Mouse (Mus musculus) forebrain, embryonic 13.5 days (tissue): ENCODE measurements at regions not wholly inside any gene's neighbourhood (a gene's known extent, or its start where the extent isn't known, plus 50 kb on each side); places are given as distances from the start of the nearest gene placed in this dataset.
A peak's percentile ranks its signal among the peaks of the same experiment; 100 is the strongest.
"Not testable (repeated sequence)": the region's sequence is repeated elsewhere in the genome, so short reads cannot be mapped to it uniquely, and the experiment has no call there.

ENCODE experiments used
- ATAC-seq: fragments of 200-750 bp; cut with Nextera tagmentation; 2 replicates; pipeline ENCODE4 v1.8.0; 2017
- H3K27ac ChIP-seq: fragments of 300-500 bp; sonication (generic); 2 replicates; pipeline ENCODE4 v1.5.1; 2015; ENCODE audit warnings: inconsistent platforms, mild to moderate bottlenecking, moderate library complexity
- H3K27me3 ChIP-seq: fragments of 300-500 bp; sonication (generic); 2 replicates; pipeline ENCODE4 v1.6.1; 2015; ENCODE audit warnings: mild to moderate bottlenecking, inconsistent platforms
- H3K36me3 ChIP-seq: fragments of 300-500 bp; sonication (generic); 2 replicates; pipeline ENCODE4 v1.6.1; 2015; ENCODE audit warnings: mild to moderate bottlenecking, inconsistent platforms; ENCODE audit not compliant: poor library complexity, severe bottlenecking
- H3K4me1 ChIP-seq: fragments of 300-500 bp; sonication (generic); 2 replicates; pipeline ENCODE4 v1.6.1; 2015; ENCODE audit warnings: inconsistent platforms
- H3K4me2 ChIP-seq: fragments of 300-500 bp; sonication (generic); 2 replicates; pipeline ENCODE4 v1.6.1; 2015; ENCODE audit warnings: inconsistent platforms, mild to moderate bottlenecking, moderate library complexity
- H3K4me3 ChIP-seq: fragments of 300-500 bp; sonication (generic); 2 replicates; pipeline ENCODE4 v1.5.1; 2015; ENCODE audit warnings: mild to moderate bottlenecking, inconsistent platforms
- H3K9ac ChIP-seq: fragments of 300-500 bp; sonication (generic); 2 replicates; pipeline ENCODE4 v1.6.1; 2015; ENCODE audit warnings: mild to moderate bottlenecking, inconsistent platforms
- H3K9me3 ChIP-seq: fragments of 300-500 bp; sonication (generic); replicated peaks from 2 replicates; pipeline ENCODE4 v1.6.1; 2016; ENCODE audit warnings: inconsistent platforms
- WGBS: fragments of 180-500 bp; shearing (Covaris S2); methylation state at CpG from one replicate; pipeline ENCODE4 v1.1.7; 2015; 5-methylcytosine and 5-hydroxymethylcytosine counted together

- H3K27me3 ChIP-seq: no peaks in the 10 kb centered on the region
- WGBS: 51% methylated on average over 2 of the region's 2 CpGs
- ATAC-seq: no peak
- no peaks in the 10 kb centered on the region for H3K9me3 ChIP-seq
- no peak overlapping the region for H3K27ac ChIP-seq
- H3K36me3 ChIP-seq: no peaks in the 10 kb centered on the region
- no peak overlapping the region for H3K4me3 ChIP-seq
- H3K9ac ChIP-seq: no peak overlapping the region
- H3K4me2 ChIP-seq: no peak overlapping the region
- H3K4me1 ChIP-seq: peaks cover 10% of the 10 kb centered on the region; the same call in 1 of the 2 replicates
Measured at GRCm38 (mm10) chr10:34667203-34667602, 184.0 kb downstream of the Frk start.

GRCm38 (mm10) chr10:34667735-34668439 lies 184.7 kb downstream of the Frk start:
- Histone ChIP-seq H3K27me3 (no peaks in the 10 kb centered on the region), H3K27ac (no peak overlapping the region), H3K4me3 (no peak overlapping the region), H3K36me3 (no peaks in the 10 kb centered on the region), H3K9ac (no peak overlapping the region), H3K4me2 (no peak overlapping the region), H3K4me1 (peaks cover 10% of the 10 kb centered on the region; the same call in 1 of the 2 replicates), H3K9me3 (no peaks in the 10 kb centered on the region)
- 66% methylated on average over 5 of the region's 5 CpGs for WGBS
- ATAC-seq: peak; percentile 22; the same call in 1 of the 2 replicates

DNA sequence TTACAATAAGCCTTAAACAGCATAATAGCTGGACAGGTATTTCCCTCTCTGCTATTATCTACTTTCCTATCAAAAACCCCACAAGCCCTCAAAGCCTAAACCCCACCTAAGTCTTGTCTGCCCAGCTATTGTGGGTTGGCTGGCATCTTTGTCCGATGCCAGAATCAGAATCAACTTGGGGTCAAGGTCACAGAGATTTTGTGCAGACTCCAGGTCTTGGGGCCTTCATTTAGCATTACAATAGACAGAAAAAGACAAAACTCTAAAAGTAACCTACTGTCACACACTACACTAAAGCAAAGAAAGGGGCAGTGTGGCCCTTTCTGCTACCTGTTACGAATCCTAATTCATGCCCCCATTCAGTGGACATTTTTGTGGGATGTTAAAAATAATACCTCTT lies 188.6 kb downstream of the Frk start:
- peaks cover 10% of the 10 kb centered on the region; the same call in 1 of the 2 replicates for H3K4me1 ChIP-seq
- H3K36me3 ChIP-seq: no peaks in the 10 kb centered on the region
- H3K9me3 ChIP-seq: no peaks in the 10 kb centered on the region
- H3K27ac ChIP-seq: no peak overlapping the region
- no peak for ATAC-seq
- no peak overlapping the region for H3K4me3 ChIP-seq
- no peak overlapping the region for H3K4me2 ChIP-seq
- no peak overlapping the region for H3K9ac ChIP-seq
- H3K27me3 ChIP-seq: no peaks in the 10 kb centered on the region
- 83% methylated on average over 2 of the region's 2 CpGs for WGBS

DNA sequence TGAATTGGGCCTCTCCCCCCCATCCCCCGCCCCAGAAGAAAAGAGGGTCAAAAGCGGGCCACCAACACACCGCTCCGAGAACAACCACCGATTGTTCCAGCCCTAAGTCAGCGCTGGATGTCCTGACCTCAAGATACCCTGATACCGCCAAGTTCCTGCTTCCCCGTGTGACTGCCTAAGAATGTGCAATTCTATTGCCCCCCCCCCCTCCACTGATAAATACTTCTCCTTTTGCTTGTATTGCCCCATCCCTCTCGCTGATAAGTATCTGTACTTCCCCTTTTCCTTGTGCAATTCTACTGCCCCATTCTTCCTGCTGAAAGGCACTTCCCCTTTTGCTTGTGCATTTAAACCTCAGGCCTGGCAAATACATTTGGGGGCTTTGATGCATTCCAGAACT lies 216.2 kb downstream of the Frk start:
- not testable (repeated sequence) for ATAC-seq, H3K4me1 ChIP-seq, H3K4me3 ChIP-seq, H3K36me3 ChIP-seq, H3K27me3 ChIP-seq, H3K27ac ChIP-seq, H3K9ac ChIP-seq, H3K4me2 ChIP-seq, H3K9me3 ChIP-seq
- 90% methylated on average over 8 of the region's 9 CpGs for WGBS

DNA sequence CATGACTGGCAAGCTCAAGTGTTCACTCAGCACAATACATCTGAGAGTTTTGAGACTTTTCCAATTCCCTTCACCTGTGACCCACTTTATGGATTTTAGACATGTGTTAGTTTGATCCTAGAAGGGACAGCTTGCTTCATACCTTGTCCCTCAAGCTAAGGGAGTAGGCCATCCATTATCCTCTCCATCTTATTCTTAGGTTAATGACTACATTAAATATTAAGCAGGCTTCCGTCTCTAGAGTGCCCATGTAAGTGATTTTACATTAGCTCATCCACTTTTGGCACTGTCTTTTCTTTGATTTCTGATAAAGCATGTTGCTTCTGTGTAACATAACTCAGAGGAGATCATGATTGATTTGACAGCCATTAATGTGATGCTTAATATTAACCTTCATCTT lies 218.8 kb downstream of the Frk start:
- no peak overlapping the region for H3K4me3 ChIP-seq
- H3K27me3 ChIP-seq: no peaks in the 10 kb centered on the region
- no peak overlapping the region for H3K9ac ChIP-seq
- WGBS: 96% methylated on average over 1 of the region's 1 CpGs
- H3K27ac ChIP-seq: no peak overlapping the region
- H3K9me3 ChIP-seq: no peaks in the 10 kb centered on the region
- no peak for ATAC-seq
- no peaks in the 10 kb centered on the region for H3K36me3 ChIP-seq
- no peak overlapping the region for H3K4me2 ChIP-seq
- no peaks in the 10 kb centered on the region for H3K4me1 ChIP-seq

GRCm38 (mm10) chr10:34705416-34705815 lies 222.2 kb downstream of the Frk start:
- H3K36me3 ChIP-seq: no peaks in the 10 kb centered on the region
- no peak overlapping the region for H3K27ac ChIP-seq
- H3K9me3 ChIP-seq: no peaks in the 10 kb centered on the region
- H3K4me2 ChIP-seq: no peak overlapping the region
- H3K4me3 ChIP-seq: no peak overlapping the region
- H3K9ac ChIP-seq: no peak overlapping the region
- no peaks in the 10 kb centered on the region for H3K4me1 ChIP-seq
- H3K27me3 ChIP-seq: no peaks in the 10 kb centered on the region
- no peak for ATAC-seq
- WGBS: 91% methylated on average over 12 of the region's 12 CpGs

DNA sequence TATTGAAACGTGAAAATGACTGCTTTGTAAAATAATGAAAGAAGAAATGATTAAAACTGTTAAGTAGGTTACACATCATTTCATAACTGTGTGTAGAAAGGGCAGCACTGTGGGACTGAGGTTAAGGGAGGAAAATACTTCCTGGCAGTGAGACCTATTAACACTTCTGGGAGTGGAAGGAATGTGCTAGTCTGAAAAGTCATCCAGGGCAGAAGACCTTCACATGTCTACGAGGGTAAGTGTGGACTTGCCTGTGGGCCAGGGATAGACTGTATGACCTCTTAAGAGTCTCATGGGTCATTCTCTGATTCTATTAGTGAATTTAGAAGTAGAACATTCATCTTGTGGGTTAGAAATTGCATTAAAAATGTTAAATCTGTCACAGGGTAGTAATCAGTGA lies 248.1 kb downstream of the Frk start:
- no peak for ATAC-seq

DNA sequence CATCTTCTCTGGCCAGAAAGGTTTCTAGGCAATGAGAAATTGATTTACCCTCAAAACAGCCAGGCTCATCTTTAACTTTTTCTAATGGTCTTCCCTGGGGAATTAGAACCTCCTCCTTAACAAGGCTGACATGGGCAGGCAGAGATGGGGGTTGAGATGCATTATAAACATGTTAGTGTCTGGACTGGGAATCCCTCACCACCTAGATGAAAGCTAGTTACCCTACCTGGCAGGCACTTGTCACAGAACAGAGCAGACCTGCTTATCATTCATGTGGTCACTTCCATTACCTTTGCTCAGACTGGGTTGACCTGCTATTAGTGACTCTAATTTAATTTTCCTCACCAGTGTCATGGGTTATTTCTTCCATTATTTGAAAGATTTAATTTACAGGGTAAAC lies 279.2 kb downstream of the Frk start:
- Histone ChIP-seq H3K27ac (no peak overlapping the region), H3K9ac (no peak overlapping the region), H3K27me3 (no peaks in the 10 kb centered on the region), H3K9me3 (no peaks in the 10 kb centered on the region), H3K4me3 (no peak overlapping the region), H3K36me3 (no peaks in the 10 kb centered on the region), H3K4me1 (no peaks in the 10 kb centered on the region), H3K4me2 (no peak overlapping the region)
- ATAC-seq: no peak

More for the DNA sequence above, 248.1 kb downstream of the Frk start:
- H3K4me1 ChIP-seq: no peaks in the 10 kb centered on the region
- H3K4me3 ChIP-seq: no peak overlapping the region
- no peak overlapping the region for H3K27ac ChIP-seq
- 77% methylated on average over 2 of the region's 2 CpGs for WGBS
- no peaks in the 10 kb centered on the region for H3K36me3 ChIP-seq
- no peaks in the 10 kb centered on the region for H3K27me3 ChIP-seq
- no peak overlapping the region for H3K4me2 ChIP-seq
- H3K9me3 ChIP-seq: no peaks in the 10 kb centered on the region
- H3K9ac ChIP-seq: no peak overlapping the region

- H3K4me3 ChIP-seq: no peak overlapping the region
- no peak overlapping the region for H3K9ac ChIP-seq
- H3K4me2 ChIP-seq: no peak overlapping the region
- no peaks in the 10 kb centered on the region for H3K27me3 ChIP-seq
- H3K36me3 ChIP-seq: no peaks in the 10 kb centered on the region
- H3K27ac ChIP-seq: no peak overlapping the region
- H3K9me3 ChIP-seq: no peaks in the 10 kb centered on the region
- ATAC-seq: no peak
- WGBS: 68% methylated on average over 2 of the region's 2 CpGs
- H3K4me1 ChIP-seq: no peaks in the 10 kb centered on the region
Measured at GRCm38 (mm10) chr10:34792099-34792498, 308.9 kb downstream of the Frk start.

DNA sequence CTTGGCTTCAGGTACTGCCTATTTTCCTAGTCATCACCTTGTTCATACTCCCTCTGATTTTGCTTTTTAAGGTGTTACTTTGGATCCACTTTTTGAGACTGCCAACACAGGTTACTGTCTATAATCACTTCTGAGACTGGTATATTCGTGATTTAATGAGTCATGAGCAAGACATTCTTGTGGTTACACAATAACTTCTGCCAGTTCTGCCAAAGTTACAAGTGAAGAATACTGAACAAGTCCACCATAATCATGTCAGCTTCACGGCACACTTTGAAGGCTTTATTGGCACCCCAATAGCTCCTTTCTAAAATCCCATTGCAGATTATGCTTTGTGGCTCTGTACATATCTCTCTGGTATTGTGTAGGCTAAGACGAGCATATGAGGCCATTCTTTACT lies 327.9 kb downstream of the Frk start:
- Histone ChIP-seq H3K4me2 (no peak overlapping the region), H3K4me1 (no peaks in the 10 kb centered on the region), H3K4me3 (no peak overlapping the region), H3K27me3 (no peaks in the 10 kb centered on the region), H3K27ac (no peak overlapping the region), H3K9ac (no peak overlapping the region), H3K9me3 (no peaks in the 10 kb centered on the region), H3K36me3 (no peaks in the 10 kb centered on the region)
- ATAC-seq: no peak
- WGBS: 82% methylated on average over 3 of the region's 3 CpGs

DNA sequence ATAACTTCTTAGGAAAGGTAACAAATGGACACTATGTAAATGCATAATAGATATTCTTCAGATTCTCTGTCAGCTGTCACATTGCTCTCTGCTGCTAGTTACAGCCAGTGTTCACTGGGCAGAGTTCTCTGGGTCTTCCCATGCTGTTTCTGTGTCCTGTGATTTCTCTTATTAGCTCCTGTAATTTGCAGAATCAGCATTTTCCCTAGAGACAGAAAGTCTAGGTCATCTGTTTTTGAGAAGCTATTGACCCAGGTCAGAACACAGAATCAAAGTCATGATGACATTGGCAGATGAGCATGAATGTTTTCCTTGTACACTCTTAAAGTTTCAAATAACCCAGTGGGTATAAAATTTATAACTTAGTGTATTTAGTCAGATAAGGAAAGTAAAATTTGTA lies 340.9 kb downstream of the Frk start:
- no peak overlapping the region for H3K27ac ChIP-seq
- H3K4me1 ChIP-seq: no peaks in the 10 kb centered on the region
- H3K4me2 ChIP-seq: no peak overlapping the region
- H3K4me3 ChIP-seq: no peak overlapping the region
- no peaks in the 10 kb centered on the region for H3K9me3 ChIP-seq
- ATAC-seq: no peak
- no peak overlapping the region for H3K9ac ChIP-seq
- H3K27me3 ChIP-seq: no peaks in the 10 kb centered on the region
- H3K36me3 ChIP-seq: no peaks in the 10 kb centered on the region

GRCm38 (mm10) chr10:34842015-34842504 lies 358.9 kb downstream of the Frk start:
- H3K9me3 ChIP-seq: no peaks in the 10 kb centered on the region; the same call in 1 of the 2 replicates
- no peak overlapping the region for H3K27ac ChIP-seq
- H3K36me3 ChIP-seq: no peaks in the 10 kb centered on the region
- WGBS: 86% methylated on average over 3 of the region's 3 CpGs
- H3K4me3 ChIP-seq: no peak overlapping the region
- H3K9ac ChIP-seq: no peak overlapping the region
- H3K4me1 ChIP-seq: no peaks in the 10 kb centered on the region
- H3K27me3 ChIP-seq: no peaks in the 10 kb centered on the region
- H3K4me2 ChIP-seq: no peak overlapping the region
- ATAC-seq: no peak; the same call in 1 of the 2 replicates

- Histone ChIP-seq H3K4me2 (no peak overlapping the region), H3K4me3 (no peak overlapping the region), H3K27me3 (no peaks in the 10 kb centered on the region), H3K9ac (no peak overlapping the region), H3K9me3 (no peaks in the 10 kb centered on the region), H3K27ac (no peak overlapping the region), H3K36me3 (no peaks in the 10 kb centered on the region), H3K4me1 (no peaks in the 10 kb centered on the region)
- no peak for ATAC-seq
- WGBS: 68% methylated on average over 1 of the region's 1 CpGs
Measured at GRCm38 (mm10) chr10:34856494-34857146, 373.4 kb downstream of the Frk start.
